Mouse (Mus musculus) embryonic facial prominence, embryonic 15.5 days (tissue): ENCODE data around the gene Dok5. TPM values are rescaled to one million over a fixed set of nuclear protein-coding genes. Genes with fewer than 3 reads are reported as not detected.
A peak's percentile ranks its signal among the peaks of the same experiment; 100 is the strongest.

Source experiments
- ATAC-seq: fragments of 200-750 bp; cut with Nextera tagmentation; 2 replicates; pipeline ENCODE4 v1.8.0; 2017; ENCODE audit warnings: low read depth, moderate TSS enrichment; ENCODE audit not compliant: insufficient number of reproducible peaks, low FRiP score, low TSS enrichment
- H3K27ac ChIP-seq: fragments of 300-500 bp; sonication (generic); replicated peaks from 2 replicates; pipeline ENCODE4 v1.5.1; 2015; ENCODE audit warnings: mild to moderate bottlenecking, inconsistent platforms
- H3K27me3 ChIP-seq: fragments of 300-500 bp; sonication (generic); 2 replicates; pipeline ENCODE4 v1.6.1; 2015; ENCODE audit warnings: inconsistent platforms
- H3K36me3 ChIP-seq: fragments of 300-500 bp; sonication (generic); 2 replicates; pipeline ENCODE4 v1.6.1; 2015; ENCODE audit warnings: mild to moderate bottlenecking, inconsistent platforms
- H3K4me1 ChIP-seq: fragments of 300-500 bp; sonication (generic); 2 replicates; pipeline ENCODE4 v1.6.1; 2015; ENCODE audit warnings: inconsistent platforms
- H3K4me2 ChIP-seq: fragments of 300-500 bp; sonication (generic); replicated peaks from 2 replicates; pipeline ENCODE4 v1.6.1; 2015; ENCODE audit warnings: mild to moderate bottlenecking, inconsistent platforms
- H3K4me3 ChIP-seq: fragments of 300-500 bp; sonication (generic); replicated peaks from 2 replicates; pipeline ENCODE4 v1.5.1; 2015; ENCODE audit warnings: mild to moderate bottlenecking, inconsistent platforms
- H3K9ac ChIP-seq: fragments of 300-500 bp; sonication (generic); 2 replicates; pipeline ENCODE4 v1.6.1; 2015; ENCODE audit warnings: inconsistent platforms
- H3K9me3 ChIP-seq: fragments of 300-500 bp; sonication (generic); replicated peaks from 2 replicates; pipeline ENCODE4 v1.6.1; 2016; ENCODE audit warnings: inconsistent platforms
- WGBS: fragments of 180-500 bp; shearing (Covaris S2); methylation state at CpG from one replicate; pipeline ENCODE4 v1.1.7; 2015; 5-methylcytosine and 5-hydroxymethylcytosine counted together
- polyA plus RNA-seq: library from polyadenylated mRNA; unstranded; fragments of >200 nt; fragmentation: Nextera tagmentation; extraction: Ambion mirVana; gene quantifications from 2 replicates; pipeline ENCODE4 v1.2.1, GENCODE M21; 2015

The Dok5 gene
- polyA plus RNA-seq, 1 experiment from 2014 or later = 12.3 TPM

DNA sequence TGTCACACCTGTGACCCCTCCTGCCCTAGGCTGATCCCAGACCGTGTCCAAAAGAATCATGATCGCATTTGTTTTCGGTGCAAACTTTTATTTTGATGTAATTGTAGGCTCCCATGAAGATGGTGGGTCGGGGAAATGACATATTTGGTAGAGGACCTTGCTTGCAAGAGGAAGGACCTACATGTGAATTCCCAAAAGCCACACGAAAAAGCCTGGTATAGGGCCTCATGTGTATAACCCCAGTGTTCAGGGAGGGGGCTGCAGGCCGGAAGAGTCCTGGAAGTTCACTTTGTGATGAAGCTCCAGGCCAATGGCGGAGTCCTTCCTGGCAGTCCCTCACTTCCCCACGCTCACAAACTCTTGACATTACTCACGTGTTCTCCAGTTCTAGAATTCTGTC lies 7.3 kb downstream of the Dok5 start:
- 79% methylated on average over 9 of the region's 9 CpGs for WGBS
- no peak for ATAC-seq
- H3K27me3 ChIP-seq = no peaks in the 10 kb centered on the region

GRCm38 (mm10) chr2:170739713-170740365 lies 8.2 kb downstream of the Dok5 start:
- WGBS = 65% methylated on average over 8 of the region's 8 CpGs
- H3K4me1 ChIP-seq = peaks cover 3% of the 10 kb centered on the region; the same call in 1 of the 2 replicates
- H3K27me3 ChIP-seq = no peaks in the 10 kb centered on the region
- H3K9me3 ChIP-seq = no peaks in the 10 kb centered on the region
- no peak overlapping the region for H3K4me2 ChIP-seq
- H3K27ac ChIP-seq = no peak overlapping the region
- ATAC-seq = no peak; the same call in 1 of the 2 replicates
- no peak overlapping the region for H3K9ac ChIP-seq
- H3K4me3 ChIP-seq = no peak overlapping the region
- H3K36me3 ChIP-seq = no peaks in the 10 kb centered on the region

More for the DNA sequence above, 7.3 kb downstream of the Dok5 start:
- Histone ChIP-seq H3K4me1 (peaks cover 3% of the 10 kb centered on the region; the same call in 1 of the 2 replicates), H3K4me2 (no peak overlapping the region), H3K9ac (no peak overlapping the region), H3K4me3 (no peak overlapping the region), H3K27ac (no peak overlapping the region), H3K36me3 (no peaks in the 10 kb centered on the region), H3K9me3 (no peaks in the 10 kb centered on the region)

DNA sequence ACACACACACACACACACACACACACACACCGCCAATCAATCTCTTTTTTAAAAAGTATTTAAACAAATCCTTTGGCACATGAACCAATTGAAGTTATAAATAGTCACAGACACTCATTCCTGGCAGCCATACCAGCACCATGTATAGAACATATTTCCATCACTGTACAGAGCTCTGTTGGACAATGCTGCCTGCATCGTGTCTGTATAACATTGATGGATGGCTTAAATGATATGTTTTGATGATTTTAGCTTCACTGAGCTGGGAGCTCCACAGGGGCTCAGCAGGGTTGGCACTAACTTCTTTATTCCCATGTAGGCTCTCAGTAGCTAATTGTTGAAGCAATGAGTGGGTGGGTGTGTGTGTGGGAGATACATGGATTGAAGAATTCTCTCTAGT lies 11.9 kb downstream of the Dok5 start:
- peaks cover 4% of the 10 kb centered on the region; the same call in 1 of the 2 replicates for H3K4me1 ChIP-seq
- no peak overlapping the region for H3K4me2 ChIP-seq
- no peak overlapping the region for H3K27ac ChIP-seq
- no peak overlapping the region for H3K4me3 ChIP-seq
- H3K36me3 ChIP-seq = no peaks in the 10 kb centered on the region
- no peak overlapping the region for H3K9ac ChIP-seq
- H3K9me3 ChIP-seq = no peaks in the 10 kb centered on the region
- H3K27me3 ChIP-seq = no peaks in the 10 kb centered on the region
- 65% methylated on average over 2 of the region's 2 CpGs for WGBS
- ATAC-seq = no peak

GRCm38 (mm10) chr2:170748901-170749300 lies 17.3 kb downstream of the Dok5 start:
- ATAC-seq = no peak
- H3K36me3 ChIP-seq = no peaks in the 10 kb centered on the region
- WGBS = 46% methylated on average over 3 of the region's 3 CpGs
- no peaks in the 10 kb centered on the region for H3K9me3 ChIP-seq
- peaks cover 14% of the 10 kb centered on the region; the same call in 1 of the 2 replicates for H3K4me1 ChIP-seq
- H3K4me3 ChIP-seq = no peak overlapping the region
- no peak overlapping the region for H3K9ac ChIP-seq
- H3K27me3 ChIP-seq = no peaks in the 10 kb centered on the region
- no peak overlapping the region for H3K4me2 ChIP-seq
- H3K27ac ChIP-seq = no peak overlapping the region

DNA sequence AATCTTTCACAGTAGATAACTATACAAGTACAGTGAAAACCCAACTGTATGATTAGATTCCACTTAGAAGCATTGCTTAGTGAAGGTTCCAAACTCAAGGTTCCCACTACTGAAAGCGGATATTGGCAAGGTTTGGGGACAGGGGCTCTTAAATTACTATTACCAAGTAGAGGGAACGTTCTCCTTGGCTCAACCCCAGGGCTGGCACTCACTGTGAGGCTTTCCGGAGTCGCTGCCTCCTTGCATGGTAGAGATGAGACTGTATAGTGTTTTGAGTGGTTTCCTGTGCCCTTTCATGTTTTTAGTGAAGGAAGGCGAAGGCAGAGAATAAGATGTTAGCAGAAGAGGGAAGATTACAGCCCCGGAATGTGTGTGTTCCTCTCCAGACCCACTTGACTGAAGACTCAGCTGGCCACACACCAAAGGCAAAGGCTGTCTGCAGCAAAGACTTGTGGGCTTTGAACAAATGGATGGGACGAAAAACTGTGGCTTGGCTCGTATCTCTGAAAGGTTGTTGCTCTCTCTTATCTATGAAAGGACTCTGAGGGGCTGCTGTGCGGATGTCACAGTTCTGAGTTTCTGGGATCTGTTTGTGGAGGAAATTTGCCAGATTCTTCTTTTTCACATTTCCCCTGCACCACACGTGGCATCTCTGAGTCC lies 20.7 kb downstream of the Dok5 start:
- WGBS = 56% methylated on average over 10 of the region's 10 CpGs

GRCm38 (mm10) chr2:170755817-170756216 lies 24.2 kb downstream of the Dok5 start:
- ATAC-seq = no peak
- peaks cover 24% of the 10 kb centered on the region for H3K4me1 ChIP-seq
- no peak overlapping the region for H3K4me2 ChIP-seq
- no peak overlapping the region for H3K4me3 ChIP-seq
- H3K9ac ChIP-seq = no peak overlapping the region
- no peaks in the 10 kb centered on the region for H3K27me3 ChIP-seq
- WGBS = 48% methylated on average over 2 of the region's 2 CpGs
- no peaks in the 10 kb centered on the region for H3K36me3 ChIP-seq
- H3K27ac ChIP-seq = no peak overlapping the region
- H3K9me3 ChIP-seq = no peaks in the 10 kb centered on the region

More for the DNA sequence above, 20.7 kb downstream of the Dok5 start:
- H3K27ac ChIP-seq = no peak overlapping the region
- no peak overlapping the region for H3K9ac ChIP-seq
- H3K9me3 ChIP-seq = no peaks in the 10 kb centered on the region
- H3K4me3 ChIP-seq = no peak overlapping the region
- H3K27me3 ChIP-seq = no peaks in the 10 kb centered on the region
- H3K4me2 ChIP-seq = no peak overlapping the region
- ATAC-seq = no peak; the same call in 1 of the 2 replicates
- H3K36me3 ChIP-seq = no peaks in the 10 kb centered on the region
- peaks cover 18% of the 10 kb centered on the region; the same call in 1 of the 2 replicates for H3K4me1 ChIP-seq

DNA sequence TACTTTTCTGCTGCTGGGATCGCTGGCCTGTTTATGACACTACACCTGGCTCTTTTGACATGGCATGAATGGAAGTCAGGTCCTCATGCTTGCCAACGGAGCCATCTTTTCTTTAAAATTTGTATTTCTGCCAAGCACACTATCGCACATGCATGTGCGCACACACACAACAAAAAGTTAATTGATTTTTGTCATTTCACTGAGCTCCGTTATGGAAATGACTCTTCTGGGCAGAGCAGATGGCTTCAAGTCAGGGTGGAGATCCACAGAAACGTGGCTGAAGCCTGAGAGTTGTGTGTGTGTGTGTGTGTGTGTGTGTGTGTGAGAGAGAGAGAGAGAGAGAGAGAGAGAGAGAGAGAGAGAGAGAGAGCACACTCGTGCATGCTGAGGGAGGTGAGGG lies 25.1 kb downstream of the Dok5 start:
- Histone ChIP-seq H3K27me3 (no peaks in the 10 kb centered on the region), H3K9me3 (no peaks in the 10 kb centered on the region), H3K27ac (no peak overlapping the region), H3K36me3 (no peaks in the 10 kb centered on the region), H3K4me1 (peaks cover 24% of the 10 kb centered on the region), H3K9ac (no peak overlapping the region), H3K4me3 (no peak overlapping the region), H3K4me2 (no peak overlapping the region)
- no peak for ATAC-seq
- WGBS = 70% methylated on average over 7 of the region's 7 CpGs

GRCm38 (mm10) chr2:170757228-170757875 lies 25.7 kb downstream of the Dok5 start:
- Histone ChIP-seq H3K4me1 (peaks cover 21% of the 10 kb centered on the region), H3K4me3 (no peak overlapping the region), H3K27me3 (no peaks in the 10 kb centered on the region), H3K36me3 (no peaks in the 10 kb centered on the region), H3K9me3 (no peaks in the 10 kb centered on the region), H3K9ac (no peak overlapping the region), H3K27ac (no peak overlapping the region), H3K4me2 (no peak overlapping the region)
- 46% methylated on average over 14 of the region's 14 CpGs for WGBS
- ATAC-seq = peak; percentile 49; the same call in 1 of the 2 replicates

GRCm38 (mm10) chr2:170758201-170758600 lies 26.6 kb downstream of the Dok5 start:
- Histone ChIP-seq H3K27me3 (no peaks in the 10 kb centered on the region), H3K4me3 (no peak overlapping the region), H3K27ac (no peak overlapping the region), H3K4me1 (peaks cover 14% of the 10 kb centered on the region), H3K9me3 (no peaks in the 10 kb centered on the region), H3K9ac (no peak overlapping the region), H3K36me3 (no peaks in the 10 kb centered on the region), H3K4me2 (no peak overlapping the region)
- 55% methylated on average over 5 of the region's 5 CpGs for WGBS
- ATAC-seq = no peak

DNA sequence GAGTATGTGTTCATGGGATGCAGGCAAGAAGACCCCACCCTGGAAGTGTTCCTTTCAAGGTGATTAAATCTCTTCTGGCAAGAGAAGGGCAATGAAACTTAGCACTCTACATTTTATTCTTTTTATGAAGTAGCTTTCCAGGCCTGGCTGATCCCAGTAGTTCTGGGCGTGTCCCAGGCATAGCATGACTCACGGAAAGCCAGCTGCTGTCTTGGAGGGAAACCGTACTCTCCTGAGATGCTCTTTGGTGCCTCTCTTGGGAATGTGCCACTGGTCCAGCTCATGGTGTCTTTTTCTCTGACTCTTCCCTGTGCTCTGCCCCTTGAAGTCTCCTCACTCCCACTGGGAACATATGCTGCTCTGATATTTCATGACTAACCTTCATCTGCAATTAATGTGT lies 33.1 kb downstream of the Dok5 start:
- H3K4me3 ChIP-seq = no peak overlapping the region
- no peaks in the 10 kb centered on the region for H3K4me1 ChIP-seq
- H3K9me3 ChIP-seq = no peaks in the 10 kb centered on the region
- whole genome bisulfite sequencing = 49% methylated on average over 3 of the region's 3 CpGs
- ATAC-seq = no peak
- H3K4me2 ChIP-seq = no peak overlapping the region
- H3K27ac ChIP-seq = no peak overlapping the region
- no peak overlapping the region for H3K9ac ChIP-seq
- no peaks in the 10 kb centered on the region for H3K27me3 ChIP-seq
- no peaks in the 10 kb centered on the region for H3K36me3 ChIP-seq

- Histone ChIP-seq H3K9me3 (no peaks in the 10 kb centered on the region), H3K27ac (no peak overlapping the region), H3K36me3 (no peaks in the 10 kb centered on the region), H3K27me3 (no peaks in the 10 kb centered on the region), H3K4me1 (peaks cover 3% of the 10 kb centered on the region), H3K4me2 (no peak overlapping the region), H3K4me3 (no peak overlapping the region), H3K9ac (no peak overlapping the region)
- WGBS = 41% methylated on average over 8 of the region's 8 CpGs
- no peak for ATAC-seq
Observed at GRCm38 (mm10) chr2:170767243-170767642, 35.6 kb downstream of the Dok5 start.
